Mouse (Mus musculus): ENCODE data around the gene Tmem132b. TPM values are rescaled to one million over a fixed set of nuclear protein-coding genes. Genes with fewer than 3 reads are reported as not detected.

Tmem132b gene
- polyA plus RNA-seq, 1 experiment = 0.02 TPM

DNA sequence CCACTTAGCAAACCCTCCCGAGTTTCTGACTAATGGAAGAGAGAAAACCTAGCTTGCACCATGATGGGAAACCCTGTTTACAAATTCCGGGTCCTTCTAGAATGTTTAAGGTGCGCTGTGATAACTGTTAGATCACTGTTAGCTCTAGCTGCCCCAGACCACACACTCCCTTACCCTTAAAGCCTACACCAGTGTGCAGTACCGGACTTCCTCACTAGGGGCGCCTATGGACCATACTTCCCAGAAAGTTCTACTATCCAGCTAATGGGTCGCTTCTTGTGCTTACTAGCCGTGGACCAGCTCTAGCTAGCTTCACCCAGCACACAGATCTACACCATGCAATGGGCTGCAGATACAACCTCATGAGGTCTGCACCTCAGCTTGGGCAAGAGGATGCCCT, 195.2 kb downstream of the Tmem132b start:
- Histone ChIP-seq H3K36me3 (ENCODE audit: control insufficient read depth, insufficient read depth, low read length) (no peaks in the 10 kb centered on the region), H3K4me3 (ENCODE audit: extremely low read depth, insufficient read depth, insufficient read length) (no peak overlapping the region), H3K4me1 (ENCODE audit: control insufficient read depth, insufficient read depth, insufficient read length) (no peaks in the 10 kb centered on the region), H3K27me3 (ENCODE audit: control insufficient read depth, insufficient read depth, low read length) (no peaks in the 10 kb centered on the region), H3K27ac (ENCODE audit: insufficient read depth, low read length) (no peak overlapping the region)
- no peak for TF ChIP-seq POLR2A (IDR thresholded peaks at IDR 0.05; ENCODE audit: low read depth, low read length)
- WGBS = 83% methylated on average over 7 of the region's 7 CpGs
- DNase-seq (ENCODE audit: low read depth in 1 of 2, low spot score in 2 of 2) = no peak

DNA sequence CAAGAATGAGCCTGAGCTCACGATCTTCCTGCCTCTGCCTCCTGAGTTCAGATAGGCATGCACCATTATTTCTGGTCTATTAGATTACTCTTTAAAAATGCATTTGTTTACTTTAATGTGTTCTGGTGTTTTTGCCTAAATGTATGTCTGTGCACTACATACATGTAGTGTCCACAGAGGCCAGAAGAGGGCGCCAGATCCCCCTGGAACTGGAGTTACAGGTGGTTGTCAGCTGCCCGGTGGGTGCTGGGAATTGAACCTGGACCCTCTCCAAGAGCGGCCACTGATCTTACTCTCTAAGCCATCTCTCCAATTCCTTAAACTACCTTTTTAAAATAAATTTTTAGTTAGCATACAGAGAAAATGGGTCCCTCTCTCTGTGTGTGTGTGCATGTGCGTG, 195.9 kb downstream of the Tmem132b start:
- WGBS = 73% methylated on average over 5 of the region's 5 CpGs
- Histone ChIP-seq H3K27ac (ENCODE audit: insufficient read depth, low read length) (no peak overlapping the region), H3K36me3 (ENCODE audit: control insufficient read depth, insufficient read depth, low read length) (no peaks in the 10 kb centered on the region), H3K27me3 (ENCODE audit: control insufficient read depth, insufficient read depth, low read length) (no peaks in the 10 kb centered on the region), H3K4me1 (ENCODE audit: control insufficient read depth, insufficient read depth, insufficient read length) (no peaks in the 10 kb centered on the region), H3K4me3 (ENCODE audit: extremely low read depth, insufficient read depth, insufficient read length) (no peak overlapping the region)
- TF ChIP-seq CTCF (IDR thresholded peaks at IDR 0.05; ENCODE audit: extremely low read depth, insufficient read depth, insufficient read length, insufficient replicate concordance) (no peak), POLR2A (IDR thresholded peaks at IDR 0.05; ENCODE audit: low read depth, low read length) (no peak)
- DNase-seq (ENCODE audit: low read depth in 1 of 2, low spot score in 2 of 2) = no peak

DNA sequence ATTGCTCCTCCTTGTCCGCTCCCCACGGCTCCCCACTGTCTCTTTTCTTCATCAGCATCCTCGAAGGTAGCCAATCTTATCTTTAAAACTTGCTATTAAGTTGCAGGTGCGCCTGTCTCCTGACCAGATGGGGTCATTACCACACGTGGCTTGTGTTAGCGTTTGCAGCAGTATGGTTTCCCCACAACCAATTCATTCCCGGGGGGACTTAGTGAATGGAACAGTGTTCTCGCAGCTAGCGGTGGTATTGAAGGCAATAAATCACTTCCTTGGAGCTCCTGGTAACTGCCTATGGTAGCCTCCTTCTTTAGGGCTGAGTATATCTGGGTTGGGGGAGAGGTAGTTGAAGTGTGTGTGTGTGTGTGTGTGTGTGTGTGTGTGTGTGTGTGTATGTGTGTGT, 196.4 kb downstream of the Tmem132b start:
- TF ChIP-seq POLR2A (IDR thresholded peaks at IDR 0.05; ENCODE audit: low read depth, low read length) = no peak
- no peak for TF ChIP-seq CTCF (IDR thresholded peaks at IDR 0.05; ENCODE audit: extremely low read depth, insufficient read depth, insufficient read length, insufficient replicate concordance)
- Histone ChIP-seq H3K4me1 (ENCODE audit: control insufficient read depth, insufficient read depth, insufficient read length) (no peaks in the 10 kb centered on the region), H3K27ac (ENCODE audit: insufficient read depth, low read length) (no peak overlapping the region), H3K36me3 (ENCODE audit: control insufficient read depth, insufficient read depth, low read length) (no peaks in the 10 kb centered on the region), H3K27me3 (ENCODE audit: control insufficient read depth, insufficient read depth, low read length) (no peaks in the 10 kb centered on the region), H3K4me3 (ENCODE audit: extremely low read depth, insufficient read depth, insufficient read length) (no peak overlapping the region)
- no peak for DNase-seq (ENCODE audit: low read depth in 1 of 2, low spot score in 2 of 2)
- WGBS = 85% methylated on average over 9 of the region's 9 CpGs

DNA sequence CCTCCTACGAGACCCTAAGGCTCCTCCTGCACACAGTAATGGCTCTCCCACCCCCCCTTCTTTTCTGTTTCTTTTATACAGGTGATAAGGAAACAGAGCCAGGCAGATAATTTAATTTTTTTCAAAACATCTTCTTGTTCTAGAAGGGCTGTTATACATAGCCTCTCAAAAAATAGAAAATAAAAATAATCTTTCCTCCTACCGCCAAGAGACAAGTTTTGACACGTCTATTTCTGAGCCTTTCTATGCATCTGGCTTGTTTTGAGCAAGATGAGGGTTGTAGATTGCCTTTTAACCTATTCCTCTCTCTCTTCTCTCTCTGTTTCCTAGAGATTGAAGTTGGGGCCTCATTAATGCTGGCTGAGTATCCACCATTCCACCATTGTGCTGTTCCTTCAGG, 196.9 kb downstream of the Tmem132b start:
- 82% methylated on average over 3 of the region's 3 CpGs for WGBS
- TF ChIP-seq CTCF (IDR thresholded peaks at IDR 0.05; ENCODE audit: extremely low read depth, insufficient read depth, insufficient read length, insufficient replicate concordance) (no peak), POLR2A (IDR thresholded peaks at IDR 0.05; ENCODE audit: low read depth, low read length) (no peak)
- DNase-seq (ENCODE audit: low read depth in 1 of 2, low spot score in 2 of 2) = no peak
- Histone ChIP-seq H3K27me3 (ENCODE audit: control insufficient read depth, insufficient read depth, low read length) (no peaks in the 10 kb centered on the region), H3K36me3 (ENCODE audit: control insufficient read depth, insufficient read depth, low read length) (no peaks in the 10 kb centered on the region), H3K4me3 (ENCODE audit: extremely low read depth, insufficient read depth, insufficient read length) (no peak overlapping the region), H3K27ac (ENCODE audit: insufficient read depth, low read length) (no peak overlapping the region), H3K4me1 (ENCODE audit: control insufficient read depth, insufficient read depth, insufficient read length) (no peaks in the 10 kb centered on the region)

DNA sequence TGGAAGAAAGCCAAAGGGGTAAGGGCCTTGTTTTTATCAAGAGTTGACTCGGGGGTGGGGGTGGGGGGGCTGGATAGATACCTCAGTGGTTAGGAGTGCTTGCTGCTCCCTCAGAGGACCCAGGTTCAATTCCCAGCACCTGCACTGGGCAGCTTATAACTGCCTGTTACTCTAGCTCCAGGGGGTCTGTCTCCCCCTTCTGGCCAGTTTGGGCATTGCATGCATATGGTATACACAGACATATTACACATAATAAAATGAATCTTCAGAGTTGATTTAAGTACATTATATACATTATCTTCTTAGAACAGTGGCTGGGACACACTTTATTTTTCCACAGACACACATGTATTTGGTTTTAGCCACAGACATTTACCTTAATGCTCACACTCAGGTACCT, 202.2 kb downstream of the Tmem132b start:
- DNase-seq (ENCODE audit: low read depth in 1 of 2, low spot score in 2 of 2) = no peak
- Histone ChIP-seq H3K36me3 (ENCODE audit: control insufficient read depth, insufficient read depth, low read length) (no peaks in the 10 kb centered on the region), H3K4me1 (ENCODE audit: control insufficient read depth, insufficient read depth, insufficient read length) (no peaks in the 10 kb centered on the region), H3K27me3 (ENCODE audit: control insufficient read depth, insufficient read depth, low read length) (no peaks in the 10 kb centered on the region), H3K4me3 (ENCODE audit: extremely low read depth, insufficient read depth, insufficient read length) (no peak overlapping the region), H3K27ac (ENCODE audit: insufficient read depth, low read length) (no peak overlapping the region)
- TF ChIP-seq POLR2A (IDR thresholded peaks at IDR 0.05; ENCODE audit: low read depth, low read length) (no peak), CTCF (IDR thresholded peaks at IDR 0.05; ENCODE audit: extremely low read depth, insufficient read depth, insufficient read length, insufficient replicate concordance) (no peak)
- 89% methylated on average over 1 of the region's 1 CpGs for WGBS

DNA sequence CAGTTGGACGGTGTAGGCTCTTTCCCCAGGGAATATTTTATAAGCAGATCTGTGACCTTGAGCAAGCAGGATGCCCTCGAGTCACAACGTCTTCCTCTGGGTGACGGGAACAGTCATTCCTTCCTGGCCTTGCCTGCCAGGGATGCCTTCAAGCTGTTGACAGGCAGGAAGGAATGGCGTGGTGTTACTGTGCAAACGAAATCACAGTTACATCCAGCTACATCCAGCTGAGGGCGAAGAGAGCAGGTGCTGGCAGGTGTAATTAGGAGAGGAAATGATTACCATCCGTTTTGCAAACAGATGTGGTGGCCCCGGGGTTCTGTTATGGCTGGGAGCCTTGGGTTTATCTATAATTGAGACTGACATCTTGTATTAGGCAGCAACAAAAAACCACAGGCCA, 205.5 kb downstream of the Tmem132b start:
- H3K4me3 ChIP-seq (ENCODE audit: extremely low read depth, insufficient read depth, insufficient read length) = no peak overlapping the region
- TF ChIP-seq POLR2A (IDR thresholded peaks at IDR 0.05; ENCODE audit: low read depth, low read length) (no peak), CTCF (IDR thresholded peaks at IDR 0.05; ENCODE audit: extremely low read depth, insufficient read depth, insufficient read length, insufficient replicate concordance) (no peak)
- 61% methylated on average over 9 of the region's 9 CpGs for WGBS
- DNase-seq (ENCODE audit: low read depth in 1 of 2, low spot score in 2 of 2) = no peak
- H3K27ac ChIP-seq (ENCODE audit: insufficient read depth, low read length) = no peak overlapping the region
- no peaks in the 10 kb centered on the region for H3K36me3 ChIP-seq (ENCODE audit: control insufficient read depth, insufficient read depth, low read length)
- H3K4me1 ChIP-seq (ENCODE audit: control insufficient read depth, insufficient read depth, insufficient read length) = no peaks in the 10 kb centered on the region
- no peaks in the 10 kb centered on the region for H3K27me3 ChIP-seq (ENCODE audit: control insufficient read depth, insufficient read depth, low read length)

DNA sequence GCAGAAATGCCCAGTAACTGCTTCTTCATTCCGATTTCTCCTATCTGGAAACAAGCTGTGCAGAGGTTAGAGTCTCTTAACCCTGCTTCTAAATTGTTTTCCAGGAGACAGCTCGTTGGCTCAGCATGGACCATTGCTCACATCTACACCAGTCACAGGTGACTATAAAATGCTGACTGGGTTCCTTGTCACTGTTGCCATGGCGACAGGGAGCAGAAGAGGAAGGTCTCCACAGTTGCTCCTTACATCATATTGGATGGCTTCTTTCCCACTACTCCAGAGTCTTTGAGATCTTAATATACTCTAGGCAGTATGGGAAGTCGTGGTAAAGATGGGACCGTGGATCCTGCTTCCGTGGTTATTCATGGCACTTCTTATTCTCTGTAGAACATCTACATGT, 211.9 kb downstream of the Tmem132b start:
- no peak for TF ChIP-seq POLR2A (IDR thresholded peaks at IDR 0.05; ENCODE audit: low read depth, low read length)
- TF ChIP-seq CTCF (IDR thresholded peaks at IDR 0.05; ENCODE audit: extremely low read depth, insufficient read depth, insufficient read length, insufficient replicate concordance) = no peak

More for the DNA sequence above, 211.9 kb downstream of the Tmem132b start:
- 80% methylated on average over 6 of the region's 6 CpGs for WGBS
- no peak overlapping the region for H3K27ac ChIP-seq (ENCODE audit: insufficient read depth, low read length)
- H3K27me3 ChIP-seq (ENCODE audit: control insufficient read depth, insufficient read depth, low read length) = no peaks in the 10 kb centered on the region
- no peak overlapping the region for H3K4me3 ChIP-seq (ENCODE audit: extremely low read depth, insufficient read depth, insufficient read length)
- no peaks in the 10 kb centered on the region for H3K36me3 ChIP-seq (ENCODE audit: control insufficient read depth, insufficient read depth, low read length)
- no peak for DNase-seq (ENCODE audit: low read depth in 1 of 2, low spot score in 2 of 2)
- no peaks in the 10 kb centered on the region for H3K4me1 ChIP-seq (ENCODE audit: control insufficient read depth, insufficient read depth, insufficient read length)
